Mouse (Mus musculus) left cerebral cortex, adult 2 months (tissue): ENCODE results near the gene Cd163l1. TPM values are rescaled to one million over a fixed set of nuclear protein-coding genes. Genes with fewer than 3 reads are reported as not detected.

ENCODE experiments used
- DNase-seq, 2 experiments: peaks; one replicate each; pipeline ENCODE4 v3.0.0; 2021 to 2022; ENCODE audit warnings: low spot score in 2 of 2, mixed read lengths in 1 of 2; ENCODE audit errors: extremely low spot score in 1 of 2
- H3K27ac ChIP-seq: fragments of 200-600 bp; 2 replicates; pipeline ENCODE4 v1.8.1; 2022
- H3K4me3 ChIP-seq: fragments of 200-600 bp; 2 replicates; pipeline ENCODE4 v1.8.1; 2022
- CTCF ChIP-seq: fragments of 200-600 bp; IDR thresholded peaks from 2 replicates; pipeline ENCODE4 v1.8.1; 2022; ENCODE audit warnings: antibody characterized with exemption, mild to moderate bottlenecking, moderate library complexity
- intact Hi-C: fragments of 180-260 bp; cut with DNase I; formaldehyde crosslinking; loops from one replicate; pipeline ENCODE4 v1.15.1; 2025
- long read RNA-seq, 2 experiments: library from polyadenylated mRNA; stranded (forward); transcript quantifications; one replicate each; pipeline ENCODE4 v2.0.0; 2021; ENCODE audit warnings: borderline mapping rate in 2 of 2
- total RNA-seq, 2 experiments: library from RNA; stranded (reverse); gene quantifications; 2 replicates each; pipeline ENCODE4 v1.2.3; 2021

Gene Cd163l1
- total RNA-seq, result under 1 TPM in 1 of 2 experiments, not detected in 1; 0.14 TPM
- long read RNA-seq, experiment 1, result 0 reads
- long read RNA-seq, experiment 2, result 0 reads

DNA sequence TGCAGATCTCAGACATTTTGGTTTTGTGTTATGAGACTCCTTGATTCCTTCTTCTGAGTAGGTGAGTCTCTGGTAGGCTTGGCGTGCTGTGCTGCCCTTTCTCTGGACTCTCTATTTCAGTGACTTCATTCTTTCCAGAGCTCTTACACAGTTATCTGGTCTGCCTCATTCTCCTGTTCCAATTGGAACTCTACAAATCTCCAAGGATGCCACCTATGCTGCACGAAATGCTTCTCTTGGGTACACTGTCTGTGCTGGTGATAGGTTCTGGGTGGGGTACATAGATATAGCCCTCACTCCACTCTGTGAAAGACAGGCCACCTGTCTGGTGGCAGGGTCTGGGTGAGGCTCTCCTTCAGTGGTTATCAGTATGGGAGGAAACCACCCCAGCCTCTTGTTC, at the start of gene Cd163l1:
Gene Cd163l1 (plus strand): TSS at position 301 of the 400 bp plus-strand sequence.
- Histone ChIP-seq H3K4me3 (no peak within 1 kb of the TSS), H3K27ac (no peak within 1 kb of the TSS)
- DNase-seq, result no peak
- intact Hi-C loops, result no loop called here
- no peak for TF ChIP-seq CTCF

- H3K4me3 ChIP-seq, result no peak overlapping the region
- intact Hi-C loops, result no loop called here
- no peak for DNase-seq
- H3K27ac ChIP-seq, result no peak overlapping the region
- TF ChIP-seq CTCF, result no peak
Measured at GRCm38 (mm10) chr7:140169386-140169785, 48.7 kb upstream of the Cd163l1 start.

GRCm38 (mm10) chr7:140170863-140171262, 47.2 kb upstream of the Cd163l1 start:
- TF ChIP-seq CTCF, result no peak
- Histone ChIP-seq H3K27ac (no peak overlapping the region), H3K4me3 (no peak overlapping the region)
- intact Hi-C loops, result no loop called here
- DNase-seq, result no peak

DNA sequence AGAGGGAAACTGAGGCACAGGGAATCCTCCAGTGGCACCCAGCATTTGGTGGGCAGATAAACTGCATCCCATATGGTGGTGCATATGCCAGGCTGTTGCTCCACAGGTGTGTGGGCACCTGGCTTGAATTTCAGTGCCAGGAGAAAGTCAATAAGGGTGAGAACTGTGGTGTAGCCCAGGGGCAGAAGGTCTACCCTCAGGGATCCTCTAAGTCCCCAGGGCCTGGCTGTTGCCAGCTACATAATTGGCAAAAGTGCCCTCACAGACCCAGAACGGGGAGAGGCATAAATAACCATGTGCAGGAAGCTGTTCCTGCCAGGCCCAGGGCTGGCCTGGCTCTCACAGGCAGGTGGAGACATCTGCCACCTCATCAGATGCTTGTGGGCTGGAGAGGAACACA, 45.1 kb upstream of the Cd163l1 start, which contains the start of gene Olfr523:
Gene Olfr523 (plus strand): TSS at position 282 of the 400 bp plus-strand sequence.
- TF ChIP-seq CTCF, result no peak
- intact Hi-C loops, result no loop called here
- no peak within 1 kb of the TSS for H3K27ac ChIP-seq
- no peak within 1 kb of the TSS for H3K4me3 ChIP-seq
- no peak for DNase-seq

DNA sequence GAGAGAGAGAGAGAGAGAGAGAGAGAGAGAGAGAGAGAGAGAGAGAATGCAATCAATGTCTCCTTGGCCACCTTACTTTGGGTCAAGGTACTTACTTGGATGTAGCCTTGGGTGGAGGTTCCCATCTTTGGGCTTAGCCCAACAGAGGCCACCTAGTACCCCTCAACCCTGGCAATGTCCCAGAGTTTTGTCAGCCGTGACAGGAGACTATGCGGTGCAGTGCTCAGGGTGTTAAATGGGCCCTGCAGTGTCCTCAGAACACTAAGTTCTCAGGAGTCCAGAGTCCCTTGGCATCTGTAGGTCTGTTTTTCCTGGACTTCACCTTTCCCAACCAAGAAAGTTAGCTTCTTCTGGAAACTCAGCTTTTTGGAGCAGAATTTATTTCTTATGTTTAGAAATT, 38.9 kb upstream of the Cd163l1 start:
- intact Hi-C loops, result no loop called here
- Histone ChIP-seq H3K4me3 (no peak overlapping the region), H3K27ac (no peak overlapping the region)
- TF ChIP-seq CTCF, result no peak
- DNase-seq, result no peak

DNA sequence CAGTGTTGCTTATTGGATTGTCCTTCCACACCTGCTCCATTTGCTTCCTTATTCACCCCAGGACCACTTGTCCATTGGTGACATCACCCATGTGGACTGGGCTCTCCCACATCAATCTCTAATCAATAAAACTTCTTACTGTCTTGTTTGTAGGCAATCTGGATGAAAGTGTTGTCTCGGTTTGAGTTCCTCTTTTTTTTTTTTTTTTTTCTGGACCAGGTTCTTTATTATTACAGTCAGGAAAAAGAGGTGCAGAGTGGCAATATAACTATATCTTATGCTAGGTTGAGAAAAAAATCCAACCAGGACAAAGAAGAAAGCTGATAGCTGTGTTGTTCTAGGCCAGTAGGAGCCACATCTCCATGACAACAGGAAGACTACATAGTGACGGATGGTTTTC, 37.4 kb upstream of the Cd163l1 start:
- H3K4me3 ChIP-seq, result no peak overlapping the region
- no peak for TF ChIP-seq CTCF
- no peak for DNase-seq
- no peak overlapping the region for H3K27ac ChIP-seq
- intact Hi-C loops, result loop anchor here (10.0 kb wide), 2 partner anchors 554 to 624 kb away; no protein-coding TSS in a partner anchor

GRCm38 (mm10) chr7:140184206-140184605, 33.9 kb upstream of the Cd163l1 start:
- no peak for TF ChIP-seq CTCF
- no peak for DNase-seq
- intact Hi-C loops, result loop anchor here (10.0 kb wide), 2 partner anchors 551 to 621 kb away; no protein-coding TSS in a partner anchor
- Histone ChIP-seq H3K4me3 (no peak overlapping the region), H3K27ac (no peak overlapping the region)

DNA sequence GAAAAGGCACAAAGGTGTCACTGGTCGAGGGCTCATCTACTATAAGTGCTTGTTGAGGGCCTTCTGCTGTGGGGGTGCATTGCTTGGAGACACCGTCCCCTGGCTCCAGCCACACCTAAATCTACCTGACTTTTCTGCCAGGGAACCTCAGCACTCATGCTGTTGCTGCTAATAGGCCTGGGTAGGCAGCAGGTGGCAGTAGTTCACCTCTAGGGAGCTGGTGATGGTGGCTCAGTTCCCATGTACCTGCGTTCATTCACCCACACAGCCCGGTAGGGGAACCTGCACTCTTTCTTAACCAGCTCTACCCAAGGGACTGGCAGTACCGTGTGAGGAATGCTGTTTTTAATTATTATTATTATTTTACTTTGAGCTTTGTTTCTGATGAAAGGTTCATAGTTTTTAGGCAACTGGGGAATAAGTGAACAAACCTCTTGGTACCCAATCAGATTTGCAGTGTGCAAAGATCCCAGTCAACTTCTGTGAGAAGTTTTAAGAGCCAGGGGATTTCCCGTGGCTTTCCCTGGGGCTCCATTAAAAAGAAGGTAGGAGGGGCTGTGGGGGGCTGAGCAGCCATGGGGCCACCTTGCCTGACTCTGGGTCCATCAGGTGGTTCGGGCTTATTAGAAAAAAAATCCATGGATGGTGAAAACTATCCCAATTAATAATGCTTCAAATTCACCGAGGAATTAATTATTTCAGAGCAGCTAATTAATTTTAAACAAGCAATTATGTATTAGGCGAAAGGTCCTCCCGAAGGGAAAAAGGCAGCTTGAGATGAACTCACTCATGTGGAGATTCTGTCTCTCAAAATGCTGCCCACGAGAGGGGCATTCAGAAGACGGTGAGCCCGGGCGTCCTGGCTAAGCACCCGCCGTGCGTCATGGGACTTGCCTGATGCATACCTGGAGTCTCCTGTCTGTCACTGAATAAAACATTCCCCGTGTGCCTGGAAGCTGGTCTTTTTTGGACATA, 31.1 kb upstream of the Cd163l1 start:
- DNase-seq, result peak; percentile 24 to 38
- no peak overlapping the region for H3K27ac ChIP-seq
- intact Hi-C loops, result loop anchor here (2.0 to 10.0 kb wide), 3 partner anchors 32 to 618 kb away; partner anchors contain the start of gene Sprn
- H3K4me3 ChIP-seq, result no peak overlapping the region
- peak; percentile 61 for TF ChIP-seq CTCF

DNA sequence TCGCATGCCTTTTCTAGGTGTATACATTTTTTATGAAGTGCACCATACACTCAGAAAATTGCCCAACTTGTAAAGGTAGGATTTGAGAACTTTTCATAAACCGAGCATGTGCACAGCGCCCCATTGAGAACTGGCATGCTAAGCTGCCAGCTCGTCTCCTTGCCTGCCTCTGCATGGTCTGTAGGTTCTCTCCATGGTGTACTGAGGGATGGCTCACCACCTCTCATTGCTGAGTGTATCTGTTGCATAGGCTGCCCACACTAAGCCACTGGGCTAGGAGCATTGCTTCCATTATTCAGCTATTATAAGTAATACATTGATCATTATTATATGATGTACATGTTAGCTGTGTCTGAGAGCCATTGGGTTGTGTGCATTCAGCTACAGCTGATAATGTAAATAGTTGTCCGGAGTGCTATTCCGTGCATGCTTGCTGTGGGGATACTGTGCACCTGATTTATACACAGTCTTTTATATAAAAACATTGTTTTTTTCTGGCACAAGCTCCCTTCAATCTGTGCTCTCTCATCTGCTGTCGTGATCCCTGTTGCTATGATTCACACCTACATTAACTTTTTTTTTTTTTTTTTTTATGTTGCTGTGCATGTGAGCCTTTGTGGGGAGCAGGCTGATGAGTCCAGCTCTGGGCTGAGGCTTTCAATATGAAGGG, 30.2 kb upstream of the Cd163l1 start:
- peak in 1 of 2 experiments; percentile 28 for DNase-seq
- Histone ChIP-seq H3K4me3 (no peak overlapping the region), H3K27ac (peak overlapping the region; percentile 54; the same call in 1 of the 2 replicates)
- no peak for TF ChIP-seq CTCF
- intact Hi-C loops, result loop anchor here (2.0 to 10.0 kb wide), 5 partner anchors 33 to 641 kb away; partner anchors contain the start of gene Sprn

GRCm38 (mm10) chr7:140188391-140189328, 29.4 kb upstream of the Cd163l1 start:
- no peak overlapping the region for H3K27ac ChIP-seq
- DNase-seq, result no peak
- intact Hi-C loops, result loop anchor here (2.0 to 10.0 kb wide), 4 partner anchors 290 to 640 kb away; no protein-coding TSS in a partner anchor
- H3K4me3 ChIP-seq, result no peak overlapping the region
- TF ChIP-seq CTCF, result peak; percentile 56

DNA sequence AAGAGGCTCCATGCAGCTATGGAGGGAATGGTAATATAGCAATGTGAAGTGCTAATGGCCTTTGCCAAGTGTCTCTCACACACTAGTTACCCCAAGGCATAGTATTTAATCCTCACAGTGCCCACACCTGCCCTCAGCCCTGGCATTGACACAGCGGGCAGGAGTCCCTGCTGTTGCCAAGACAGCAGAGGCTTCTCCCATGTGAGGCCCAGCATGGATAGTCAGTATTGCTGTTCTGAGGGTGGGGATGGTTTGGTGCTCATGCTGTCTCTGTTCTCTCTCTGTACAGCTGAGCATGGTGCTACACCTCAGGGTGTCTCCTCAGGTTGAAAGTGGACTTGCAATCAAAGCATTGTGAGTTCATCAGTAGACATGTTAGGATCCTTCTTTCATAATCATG, 27.6 kb upstream of the Cd163l1 start:
- Histone ChIP-seq H3K4me3 (no peak overlapping the region), H3K27ac (no peak overlapping the region)
- no peak for DNase-seq
- TF ChIP-seq CTCF, result no peak
- intact Hi-C loops, result no loop called here
